Mouse (Mus musculus) E14TG2a.4 (cell line): ENCODE results near the gene Ubc.
"Not testable (repeated sequence)": the region's sequence is repeated elsewhere in the genome, so short reads cannot be mapped to it uniquely, and the experiment has no call there.

Experiments
- CTCF ChIP-seq: conservative IDR thresholded peaks from 2 replicates; pipeline ENCODE4 v1.5.1; 2014; ENCODE audit warnings: low read length
- POU5F1 ChIP-seq: IDR thresholded peaks from 2 replicates; pipeline ENCODE4 v1.6.1; 2014; ENCODE audit warnings: low read length, borderline replicate concordance

DNA sequence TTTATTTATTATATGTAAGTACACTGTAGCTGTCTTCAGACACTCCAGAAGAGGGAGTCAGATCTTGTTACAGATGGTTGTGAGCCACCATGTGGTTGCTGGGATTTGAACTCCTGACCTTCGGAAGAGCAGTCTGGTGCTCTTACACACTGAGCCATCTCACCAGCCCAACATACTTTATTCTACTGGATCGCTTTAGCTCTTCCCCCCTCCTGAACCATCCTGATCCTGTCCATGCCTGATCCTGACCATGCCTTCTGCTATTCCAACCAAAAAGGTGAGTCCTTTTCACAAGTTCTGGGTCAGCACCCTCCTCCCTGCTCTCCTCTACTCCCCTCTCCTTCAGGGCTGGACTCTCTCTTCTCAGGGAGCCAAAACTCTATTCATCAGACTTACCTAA, 42.3 kb upstream of the Ubc start:
- not testable (repeated sequence) for TF ChIP-seq CTCF, POU5F1
